Comparison of ENCODE assay signal across 11 mouse cellular contexts in the genomic region with DNA sequence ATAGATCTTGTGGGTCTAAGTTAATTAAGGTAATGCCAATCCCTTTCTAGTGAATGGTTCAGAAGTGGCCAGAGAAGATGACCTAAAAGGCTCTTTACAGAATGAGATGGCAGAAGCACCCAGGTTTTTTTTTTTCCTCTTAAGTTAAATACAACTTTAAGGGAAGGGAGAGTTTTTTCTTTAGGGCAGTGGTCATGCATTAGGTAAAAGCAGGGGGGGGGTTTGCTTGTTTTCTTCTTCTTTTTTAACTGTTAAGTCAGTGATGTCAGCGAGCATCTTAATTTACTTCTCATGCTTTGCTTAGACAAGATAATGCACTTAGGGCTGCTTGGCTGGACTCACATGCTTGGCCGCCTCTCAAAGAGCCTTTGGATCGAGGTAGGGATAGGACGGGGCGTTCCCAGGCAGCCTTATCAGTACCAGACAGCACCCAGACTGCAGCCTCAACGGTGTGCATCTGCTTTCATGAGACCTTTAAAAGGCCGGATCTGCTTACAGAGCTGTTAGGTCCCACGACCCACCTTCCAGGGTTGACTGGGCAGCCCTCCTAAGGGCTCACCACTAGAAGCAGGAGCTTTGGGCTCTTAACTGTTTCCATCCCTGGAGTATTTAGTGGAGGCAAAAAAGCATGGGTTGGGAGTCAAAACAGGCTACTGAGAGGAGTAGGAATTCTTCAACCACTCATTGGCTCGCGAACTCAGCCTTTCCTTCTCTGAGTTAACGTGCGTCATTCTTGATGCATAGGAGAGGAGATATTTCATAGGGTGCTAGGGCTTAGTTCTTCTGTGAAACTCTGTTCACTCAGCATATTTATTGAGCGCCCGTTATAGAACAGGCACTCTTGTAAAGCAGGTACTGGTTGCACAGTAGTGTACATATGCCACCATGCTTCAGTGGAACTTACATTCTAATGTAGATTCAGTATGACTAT. TPM values are rescaled to one million over a fixed set of nuclear protein-coding genes. Genes with fewer than 3 reads are reported as not detected.
DNase-seq lines count a peak whose midpoint lies in the region; ATAC-seq and TF ChIP-seq lines count a peak whose summit lies in the region.
"Had no signal": no experiment of that assay in that cellular context is flagged by ENCODE, and none has a peak within 500 bp of the region (broad histone marks: within the 10 kb centered on the region; RNA-seq: fewer than 3 reads in every experiment).

No protein-coding gene starts in this region.

- no peak overlapping the region for H3K27ac ChIP-seq in forebrain, embryonic 11.5 days (ENCODE audit: low read depth, low read length)
- no peak overlapping the region for H3K27ac ChIP-seq in forebrain, embryonic 15.5 days (replicated peaks)
- no peak overlapping the region for H3K27ac ChIP-seq in midbrain, embryonic 12.5 days (replicated peaks)
- H3K27ac ChIP-seq in midbrain, embryonic 10.5 days (replicated peaks): no peak overlapping the region
- H3K27ac ChIP-seq in intestine, postnatal 0 days (ENCODE audit: low read depth, low read length): no peak overlapping the region
- no peak overlapping the region for H3K27ac ChIP-seq in layer of hippocampus, adult 2 months
- H3K27ac ChIP-seq: limb, embryonic 10.5 days had no signal

- no peak for TF ChIP-seq CTCF in intestine, postnatal 0 days (IDR thresholded peaks at IDR 0.05; ENCODE audit: low read depth)
- no peak for TF ChIP-seq CTCF in layer of hippocampus, adult 2 months (conservative IDR thresholded peaks at IDR 0.05)

- 0 out of 2 replicates have a peak, but pooled peaks have one; percentile 27 for ATAC-seq in forebrain, embryonic 11.5 days (replicated peaks; ENCODE audit: low FRiP score)
- ATAC-seq in forebrain, embryonic 15.5 days (replicated peaks): no peak
- peak; percentile 38; the same call in 1 of the 2 replicates for ATAC-seq in midbrain, embryonic 12.5 days (ENCODE audit: low FRiP score, low read depth)
- peak; percentile 41; the same call in 1 of the 2 replicates for ATAC-seq in intestine, postnatal 0 days

- DNase-seq in forebrain, embryonic 11.5 days (ENCODE audit: low spot score): no peak
- no peak for DNase-seq in midbrain, embryonic 10.5 days (ENCODE audit: low spot score)
- DNase-seq in spleen, postnatal 4 days (ENCODE audit: low spot score in 2 of 2): peak; percentile 82 to 83
- no peak for DNase-seq in gastrocnemius, adult 18-20 months (ENCODE audit: low spot score)
- DNase-seq in layer of hippocampus, adult 2 months (ENCODE audit: low spot score in 2 of 2): no peak
- DNase-seq: cerebellum, postnatal 10 days; kidney, adult 2 months had no signal

- no peak overlapping the region for H3K4me3 ChIP-seq in forebrain, embryonic 11.5 days (ENCODE audit: low read depth, low read length)
- H3K4me3 ChIP-seq in forebrain, embryonic 15.5 days: no peak overlapping the region
- no peak overlapping the region for H3K4me3 ChIP-seq in midbrain, embryonic 12.5 days
- H3K4me3 ChIP-seq in midbrain, embryonic 10.5 days: no peak overlapping the region
- no peak overlapping the region for H3K4me3 ChIP-seq in intestine, postnatal 0 days (ENCODE audit: low read depth, low read length)
- H3K4me3 ChIP-seq in layer of hippocampus, adult 2 months: no peak overlapping the region
- H3K4me3 ChIP-seq: limb, embryonic 10.5 days had no signal

- no peaks in the 10 kb centered on the region for H3K27me3 ChIP-seq in forebrain, embryonic 11.5 days (ENCODE audit: control insufficient read depth, insufficient read depth, low read length)
- H3K27me3 ChIP-seq in forebrain, embryonic 15.5 days: no peaks in the 10 kb centered on the region
- H3K27me3 ChIP-seq in midbrain, embryonic 12.5 days: no peaks in the 10 kb centered on the region
- peaks cover 9% of the 10 kb centered on the region; the same call in 1 of the 2 replicates for H3K27me3 ChIP-seq in midbrain, embryonic 10.5 days (ENCODE audit: low read depth, poor library complexity, severe bottlenecking)
- no peaks in the 10 kb centered on the region for H3K27me3 ChIP-seq in intestine, postnatal 0 days (replicated peaks; ENCODE audit: control insufficient read depth, insufficient read depth, low read length)

- no peaks in the 10 kb centered on the region for H3K9me3 ChIP-seq in forebrain, embryonic 11.5 days (ENCODE audit: control insufficient read depth, low read length)
- H3K9me3 ChIP-seq in forebrain, embryonic 15.5 days: no peaks in the 10 kb centered on the region
- H3K9me3 ChIP-seq in midbrain, embryonic 12.5 days: no peaks in the 10 kb centered on the region
- H3K9me3 ChIP-seq in midbrain, embryonic 10.5 days (replicated peaks): no peaks in the 10 kb centered on the region
- H3K9me3 ChIP-seq in intestine, postnatal 0 days (ENCODE audit: control insufficient read depth): no peaks in the 10 kb centered on the region
- H3K9me3 ChIP-seq: limb, embryonic 10.5 days had no signal

- no peak overlapping the region for H3K9ac ChIP-seq in forebrain, embryonic 11.5 days (ENCODE audit: low read length)
- H3K9ac ChIP-seq in forebrain, embryonic 15.5 days (replicated peaks): no peak overlapping the region
- no peak overlapping the region for H3K9ac ChIP-seq in midbrain, embryonic 12.5 days (replicated peaks)
- no peak overlapping the region for H3K9ac ChIP-seq in intestine, postnatal 0 days (ENCODE audit: low read depth, low read length)

- H3K36me3 ChIP-seq in forebrain, embryonic 11.5 days (ENCODE audit: control insufficient read depth, insufficient read depth, low read length): no peaks in the 10 kb centered on the region
- no peaks in the 10 kb centered on the region for H3K36me3 ChIP-seq in forebrain, embryonic 15.5 days
- H3K36me3 ChIP-seq in midbrain, embryonic 12.5 days: no peaks in the 10 kb centered on the region
- no peaks in the 10 kb centered on the region for H3K36me3 ChIP-seq in midbrain, embryonic 10.5 days
- no peaks in the 10 kb centered on the region for H3K36me3 ChIP-seq in intestine, postnatal 0 days (ENCODE audit: control insufficient read depth, insufficient read depth)
- H3K36me3 ChIP-seq: limb, embryonic 10.5 days had no signal

- H3K4me1 ChIP-seq in forebrain, embryonic 11.5 days (replicated peaks; ENCODE audit: control insufficient read depth, insufficient read depth, low read length): no peaks in the 10 kb centered on the region
- no peaks in the 10 kb centered on the region for H3K4me1 ChIP-seq in forebrain, embryonic 15.5 days
- H3K4me1 ChIP-seq in midbrain, embryonic 12.5 days: no peaks in the 10 kb centered on the region
- H3K4me1 ChIP-seq in midbrain, embryonic 10.5 days: peaks cover 18% of the 10 kb centered on the region
- H3K4me1 ChIP-seq in intestine, postnatal 0 days (replicated peaks; ENCODE audit: control insufficient read depth, insufficient read depth, low read length): no peaks in the 10 kb centered on the region

- no peak overlapping the region for H3K4me2 ChIP-seq in forebrain, embryonic 11.5 days (ENCODE audit: low read depth, low read length, severe bottlenecking)
- no peak overlapping the region for H3K4me2 ChIP-seq in forebrain, embryonic 15.5 days (replicated peaks)
- no peak overlapping the region for H3K4me2 ChIP-seq in midbrain, embryonic 12.5 days (replicated peaks)
- no peak overlapping the region for H3K4me2 ChIP-seq in intestine, postnatal 0 days (replicated peaks; ENCODE audit: low read depth)

- 51% methylated on average over 14 of the region's 14 CpGs for WGBS in forebrain, embryonic 11.5 days
- 53% methylated on average over 14 of the region's 14 CpGs for WGBS in forebrain, embryonic 15.5 days
- WGBS in midbrain, embryonic 12.5 days: 48% methylated on average over 14 of the region's 14 CpGs
- 54% methylated on average over 14 of the region's 14 CpGs for WGBS in midbrain, embryonic 10.5 days
- WGBS in intestine, postnatal 0 days: 63% methylated on average over 14 of the region's 14 CpGs

RNA-seq across cellular contexts. Expression of gene Sh3glb1, which starts 49.9 kb away (rescaled TPM):
- 80.0 and 82.3 TPM in 2 replicates for polyA plus RNA-seq in forebrain, embryonic 11.5 days (2014; fragmentation: Nextera tagmentation; extraction: Ambion mirVana)
- polyA plus RNA-seq in forebrain, embryonic 15.5 days (2015; fragmentation: Nextera tagmentation; extraction: Ambion mirVana): 92.1 and 96.7 TPM in 2 replicates
- 94.2 and 98.4 TPM in 2 replicates for polyA plus RNA-seq in midbrain, embryonic 12.5 days (2016; fragmentation: Nextera tagmentation; extraction: Ambion mirVana)
- polyA plus RNA-seq in midbrain, embryonic 10.5 days (2016; fragmentation: Nextera tagmentation; extraction: Ambion mirVana): 65.2 and 71.0 TPM in 2 replicates
- 158 and 161 TPM in 2 replicates for polyA plus RNA-seq in intestine, postnatal 0 days (2015; fragmentation: Nextera tagmentation; extraction: Ambion mirVana)
- total RNA-seq in gastrocnemius, adult 18-20 months (2021): 100 to 1,000 TPM; 332 to 386 TPM
- total RNA-seq in layer of hippocampus, adult 2 months (2021): 10 to 100 TPM; 51.9 to 52.3 TPM

Comparison
In these comparisons a context has a peak if more than half of its experiments do, and no peak if none do; other contexts are left out.
1. DNase-seq: peak in spleen, postnatal 4 days (2 of 2); none in forebrain, embryonic 11.5 days (single experiment), midbrain, embryonic 10.5 days (single experiment), gastrocnemius, adult 18-20 months (single experiment) and layer of hippocampus, adult 2 months (0 of 2).